Mouse (Mus musculus) spleen, adult 2 months (tissue): ENCODE data around the gene Lect2.

ENCODE experiments used
- CTCF ChIP-seq: fragments of 200-500 bp; IDR thresholded peaks from 2 replicates; pipeline ENCODE4 v1.5.1; 2011; ENCODE audit warnings: mild to moderate bottlenecking, inconsistent platforms; ENCODE audit not compliant: insufficient read depth, insufficient read length, insufficient replicate concordance; ENCODE audit errors: extremely low read depth
- POLR2A ChIP-seq: fragments of 200-500 bp; IDR thresholded peaks from 2 replicates; pipeline ENCODE4 v1.6.1; 2011; ENCODE audit warnings: low read depth, low read length, inconsistent platforms

- no peak for TF ChIP-seq CTCF
- no peak for TF ChIP-seq POLR2A
Observed at GRCm38 (mm10) chr13:56554409-56554808, 6.1 kb upstream of the Lect2 start.
